Mouse (Mus musculus): ENCODE results near the gene Sh2d3c. TPM values are rescaled to one million over a fixed set of nuclear protein-coding genes. Genes with fewer than 3 reads are reported as not detected.

Sh2d3c gene
- polyA plus RNA-seq, 1 experiment from 2014 or later = 8.3 TPM

- DNase-seq (no peak), ATAC-seq (no peak)
- peaks cover 5% of the 10 kb centered on the region for H3K4me1 ChIP-seq (ENCODE audit: insufficient read depth)
- no peak overlapping the region for H3K4me2 ChIP-seq (ENCODE audit: low read depth, low read length)
- H3K4me3 ChIP-seq (ENCODE audit: low read depth, low read length) = no peak overlapping the region
- H3K36me3 ChIP-seq (replicated peaks; ENCODE audit: insufficient read depth, low read length) = no peaks in the 10 kb centered on the region
- WGBS (ENCODE audit: insufficient replicate concordance) = 84% methylated on average over 5 of the region's 5 CpGs
- TF ChIP-seq EP300 (IDR thresholded peaks at IDR 0.05; ENCODE audit: low read depth) (no peak), CTCF (IDR thresholded peaks at IDR 0.05; ENCODE audit: low read depth) (no peak)
- H3K9ac ChIP-seq (replicated peaks) = no peak overlapping the region
- H3K27ac ChIP-seq (ENCODE audit: low read depth) = no peak overlapping the region
- H3K27me3 ChIP-seq (ENCODE audit: insufficient read depth, low read length) = no peaks in the 10 kb centered on the region
- no peaks in the 10 kb centered on the region for H3K9me3 ChIP-seq (ENCODE audit: low read length)
Measured at GRCm38 (mm10) chr2:32769327-32770085, 48.7 kb downstream of the Sh2d3c start.

GRCm38 (mm10) chr2:32771886-32772285 lies 51.0 kb downstream of the Sh2d3c start:
- no peak overlapping the region for H3K27ac ChIP-seq (ENCODE audit: low read depth)
- 28% methylated on average over 12 of the region's 12 CpGs for WGBS (ENCODE audit: insufficient replicate concordance)

GRCm38 (mm10) chr2:32772626-32773279 lies 51.9 kb downstream of the Sh2d3c start:
- Histone ChIP-seq H3K4me1 (ENCODE audit: insufficient read depth) (peaks cover 13% of the 10 kb centered on the region), H3K27me3 (ENCODE audit: insufficient read depth, low read length) (no peaks in the 10 kb centered on the region), H3K9me3 (ENCODE audit: low read length) (no peaks in the 10 kb centered on the region), H3K36me3 (replicated peaks; ENCODE audit: insufficient read depth, low read length) (no peaks in the 10 kb centered on the region), H3K4me3 (ENCODE audit: low read depth, low read length) (no peak overlapping the region), H3K9ac (replicated peaks) (no peak overlapping the region), H3K27ac (ENCODE audit: low read depth) (no peak overlapping the region), H3K4me2 (ENCODE audit: low read depth, low read length) (no peak overlapping the region)
- DNase-seq (no peak), ATAC-seq (no peak)
- TF ChIP-seq CTCF (IDR thresholded peaks at IDR 0.05; ENCODE audit: low read depth) (no peak), EP300 (IDR thresholded peaks at IDR 0.05; ENCODE audit: low read depth) (no peak)
- WGBS (ENCODE audit: insufficient replicate concordance) = 73% methylated on average over 8 of the region's 8 CpGs

More at GRCm38 (mm10) chr2:32771886-32772285, 51.0 kb downstream of the Sh2d3c start:
- H3K4me1 ChIP-seq (ENCODE audit: insufficient read depth) = peaks cover 13% of the 10 kb centered on the region
- no peak overlapping the region for H3K9ac ChIP-seq (replicated peaks)
- peak; percentile 46 for DNase-seq
- no peak for ATAC-seq
- TF ChIP-seq CTCF (IDR thresholded peaks at IDR 0.05; ENCODE audit: low read depth) (peak; percentile 29), EP300 (IDR thresholded peaks at IDR 0.05; ENCODE audit: low read depth) (no peak)
- no peak overlapping the region for H3K4me3 ChIP-seq (ENCODE audit: low read depth, low read length)
- no peak overlapping the region for H3K4me2 ChIP-seq (ENCODE audit: low read depth, low read length)
- H3K9me3 ChIP-seq (ENCODE audit: low read length) = no peaks in the 10 kb centered on the region
- no peaks in the 10 kb centered on the region for H3K36me3 ChIP-seq (replicated peaks; ENCODE audit: insufficient read depth, low read length)
- H3K27me3 ChIP-seq (ENCODE audit: insufficient read depth, low read length) = no peaks in the 10 kb centered on the region

GRCm38 (mm10) chr2:32775359-32776074 lies 54.7 kb downstream of the Sh2d3c start, which contains the start of the genes Ttc16 and Ptrh1:
Gene Ttc16, minus strand, starts transcription at chr2:32775633.
Gene Ptrh1, plus strand, starts transcription at chr2:32775786.
- H3K27ac ChIP-seq (ENCODE audit: low read depth) = peak within 1 kb of the TSS; percentile 68
- no peak for TF ChIP-seq EP300 (IDR thresholded peaks at IDR 0.05; ENCODE audit: low read depth)
- H3K36me3 ChIP-seq (replicated peaks; ENCODE audit: insufficient read depth, low read length) = no peaks in the 10 kb centered on the region
- WGBS (ENCODE audit: insufficient replicate concordance) = 2% methylated on average over 46 of the region's 46 CpGs
- ATAC-seq (peak; percentile 98), DNase-seq (peak; percentile 98)
- no peaks in the 10 kb centered on the region for H3K9me3 ChIP-seq (ENCODE audit: low read length)
- H3K9ac ChIP-seq (replicated peaks) = peak within 1 kb of the TSS; percentile 63
- H3K4me2 ChIP-seq (ENCODE audit: low read depth, low read length) = peak within 1 kb of the TSS; percentile 93
- H3K4me3 ChIP-seq (ENCODE audit: low read depth, low read length) = peak within 1 kb of the TSS; percentile 69
- H3K4me1 ChIP-seq (ENCODE audit: insufficient read depth) = peaks cover 13% of the 10 kb centered on the region
- H3K27me3 ChIP-seq (ENCODE audit: insufficient read depth, low read length) = no peaks in the 10 kb centered on the region

GRCm38 (mm10) chr2:32776192-32776591 lies 55.3 kb downstream of the Sh2d3c start:
- H3K4me2 ChIP-seq (ENCODE audit: low read depth, low read length) = peak overlapping the region; percentile 93
- H3K4me3 ChIP-seq (ENCODE audit: low read depth, low read length) = peak overlapping the region; percentile 69
- H3K9me3 ChIP-seq (ENCODE audit: low read length) = no peaks in the 10 kb centered on the region
- WGBS (ENCODE audit: insufficient replicate concordance) = 34% methylated on average over 22 of the region's 22 CpGs
- DNase-seq = no peak
- no peak overlapping the region for H3K27ac ChIP-seq (ENCODE audit: low read depth)
- TF ChIP-seq EP300 (IDR thresholded peaks at IDR 0.05; ENCODE audit: low read depth) (no peak), CTCF (IDR thresholded peaks at IDR 0.05; ENCODE audit: low read depth) (no peak)
- H3K9ac ChIP-seq (replicated peaks) = peak overlapping the region; percentile 63
- no peaks in the 10 kb centered on the region for H3K36me3 ChIP-seq (replicated peaks; ENCODE audit: insufficient read depth, low read length)
- H3K4me1 ChIP-seq (ENCODE audit: insufficient read depth) = peaks cover 13% of the 10 kb centered on the region
- no peaks in the 10 kb centered on the region for H3K27me3 ChIP-seq (ENCODE audit: insufficient read depth, low read length)
- no peak for ATAC-seq

- H3K9me3 ChIP-seq (ENCODE audit: low read length) = no peaks in the 10 kb centered on the region
- no peak overlapping the region for H3K4me3 ChIP-seq (ENCODE audit: low read depth, low read length)
- no peak overlapping the region for H3K4me2 ChIP-seq (ENCODE audit: low read depth, low read length)
- H3K9ac ChIP-seq (replicated peaks) = no peak overlapping the region
- 84% methylated on average over 6 of the region's 6 CpGs for WGBS (ENCODE audit: insufficient replicate concordance)
- no peak overlapping the region for H3K27ac ChIP-seq (ENCODE audit: low read depth)
- no peaks in the 10 kb centered on the region for H3K36me3 ChIP-seq (replicated peaks; ENCODE audit: insufficient read depth, low read length)
- no peaks in the 10 kb centered on the region for H3K27me3 ChIP-seq (ENCODE audit: insufficient read depth, low read length)
- peaks cover 9% of the 10 kb centered on the region for H3K4me1 ChIP-seq (ENCODE audit: insufficient read depth)
- TF ChIP-seq EP300 (IDR thresholded peaks at IDR 0.05; ENCODE audit: low read depth) = no peak
- ATAC-seq = no peak
- no peak for DNase-seq
Measured at GRCm38 (mm10) chr2:32778081-32778480, 57.2 kb downstream of the Sh2d3c start.
